Mouse (Mus musculus) lung, embryonic 14.5 days (tissue): ENCODE data around the gene Pik3r2. TPM values are rescaled to one million over a fixed set of nuclear protein-coding genes. Genes with fewer than 3 reads are reported as not detected.

Experiments
- ATAC-seq: fragments of 200-750 bp; cut with Nextera tagmentation; 2 replicates; pipeline ENCODE4 v1.8.0; 2017; ENCODE audit warnings: mild to moderate bottlenecking, moderate TSS enrichment, moderate library complexity; ENCODE audit not compliant: insufficient read depth
- DNase-seq: peaks from one replicate; pipeline ENCODE4 v3.0.0-alpha.2; 2015
- H3K27ac ChIP-seq: fragments of 300-500 bp; sonication (generic); 2 replicates; pipeline ENCODE4 v1.5.1; 2014; ENCODE audit warnings: low read depth, mild to moderate bottlenecking, moderate library complexity
- H3K27me3 ChIP-seq: fragments of 300-500 bp; sonication (generic); 2 replicates; pipeline ENCODE4 v1.6.1; 2014; ENCODE audit warnings: low read length, control low read depth; ENCODE audit not compliant: insufficient read depth
- H3K36me3 ChIP-seq: fragments of 300-500 bp; sonication (generic); 2 replicates; pipeline ENCODE4 v1.6.1; 2014; ENCODE audit warnings: control low read depth; ENCODE audit not compliant: insufficient read depth
- H3K4me1 ChIP-seq: fragments of 300-500 bp; sonication (generic); 2 replicates; pipeline ENCODE4 v1.6.1; 2014; ENCODE audit warnings: antibody characterized with exemption, control low read depth; ENCODE audit not compliant: insufficient read depth
- H3K4me2 ChIP-seq: fragments of 300-500 bp; sonication (generic); 2 replicates; pipeline ENCODE4 v1.6.1; 2014; ENCODE audit warnings: mild to moderate bottlenecking
- H3K4me3 ChIP-seq: fragments of 300-500 bp; sonication (generic); 2 replicates; pipeline ENCODE4 v1.5.1; 2014; ENCODE audit warnings: low read depth, low read length
- H3K9ac ChIP-seq: fragments of 300-500 bp; sonication (generic); 2 replicates; pipeline ENCODE4 v1.6.1; 2014
- H3K9me3 ChIP-seq: fragments of 300-500 bp; sonication (generic); 2 replicates; pipeline ENCODE4 v1.6.1; 2016; ENCODE audit warnings: low read depth, low read length, control low read depth
- CTCF ChIP-seq: IDR thresholded peaks from 2 replicates; pipeline ENCODE4 v1.5.1; 2016; ENCODE audit warnings: antibody characterized with exemption, low read depth
- WGBS: fragments of 180-500 bp; shearing (Covaris S2); extraction: QIAGEN DNeasy Blood & Tissue Kit; methylation state at CpG from one replicate; pipeline ENCODE4 v1.1.7; 2014; 5-methylcytosine and 5-hydroxymethylcytosine counted together
- polyA plus RNA-seq: library from polyadenylated mRNA; unstranded; fragments of >200 nt; fragmentation: Nextera tagmentation; extraction: Ambion mirVana; gene quantifications from 2 replicates; pipeline ENCODE4 v1.2.1, GENCODE M21; 2014

Pik3r2 gene
- polyA plus RNA-seq, 1 experiment from 2014 or later: 52.4 TPM

GRCm38 (mm10) chr8:70792700-70793099 lies 16.2 kb upstream of the Pik3r2 start:
- peak overlapping the region; percentile 89 for H3K4me2 ChIP-seq
- TF ChIP-seq CTCF: no peak
- DNase-seq (no peak), ATAC-seq (peak; percentile 45)
- H3K9me3 ChIP-seq: no peaks in the 10 kb centered on the region
- H3K36me3 ChIP-seq: peaks cover 12% of the 10 kb centered on the region; the same call in 1 of the 2 replicates
- H3K4me1 ChIP-seq: peaks cover 9% of the 10 kb centered on the region
- H3K27ac ChIP-seq: peak overlapping the region; percentile 79
- peak overlapping the region; percentile 32 for H3K9ac ChIP-seq
- peak overlapping the region; percentile 65 for H3K4me3 ChIP-seq
- peaks cover 2% of the 10 kb centered on the region for H3K27me3 ChIP-seq
- WGBS: under 1% methylated on average over 20 of the region's 20 CpGs

GRCm38 (mm10) chr8:70791975-70792691 lies 15.6 kb upstream of the Pik3r2 start:
- Histone ChIP-seq H3K27me3 (no peaks in the 10 kb centered on the region), H3K27ac (peak overlapping the region; percentile 79), H3K9me3 (no peaks in the 10 kb centered on the region), H3K4me1 (peaks cover 9% of the 10 kb centered on the region), H3K4me2 (peak overlapping the region; percentile 89), H3K36me3 (peaks cover 17% of the 10 kb centered on the region; the same call in 1 of the 2 replicates), H3K4me3 (peak overlapping the region; percentile 65), H3K9ac (peak overlapping the region; percentile 76)
- TF ChIP-seq CTCF: no peak
- ATAC-seq (peak; percentile 83), DNase-seq (peak; percentile 98)
- WGBS: 4% methylated on average over 58 of the region's 58 CpGs

GRCm38 (mm10) chr8:70791294-70791701 lies 14.8 kb upstream of the Pik3r2 start:
- H3K4me2 ChIP-seq: peak overlapping the region; percentile 89
- H3K9ac ChIP-seq: peak overlapping the region; percentile 76
- WGBS: 47% methylated on average over 7 of the region's 7 CpGs
- TF ChIP-seq CTCF: no peak
- no peaks in the 10 kb centered on the region for H3K9me3 ChIP-seq
- peaks cover 9% of the 10 kb centered on the region for H3K4me1 ChIP-seq
- H3K27ac ChIP-seq: no peak overlapping the region
- peaks cover 26% of the 10 kb centered on the region for H3K36me3 ChIP-seq
- H3K27me3 ChIP-seq: no peaks in the 10 kb centered on the region
- ATAC-seq: no peak
- peak; percentile 44 for DNase-seq
- peak overlapping the region; percentile 65 for H3K4me3 ChIP-seq

- no peak overlapping the region for H3K27ac ChIP-seq
- H3K9me3 ChIP-seq: no peaks in the 10 kb centered on the region
- ATAC-seq (no peak), DNase-seq (no peak)
- 53% methylated on average over 8 of the region's 8 CpGs for WGBS
- H3K4me1 ChIP-seq: peaks cover 9% of the 10 kb centered on the region
- peak overlapping the region; percentile 89 for H3K4me2 ChIP-seq
- H3K4me3 ChIP-seq: peak overlapping the region; percentile 65
- no peak for TF ChIP-seq CTCF
- peak overlapping the region; percentile 47 for H3K9ac ChIP-seq
- H3K27me3 ChIP-seq: no peaks in the 10 kb centered on the region
- peaks cover 30% of the 10 kb centered on the region for H3K36me3 ChIP-seq
Observed at GRCm38 (mm10) chr8:70790846-70791245, 14.3 kb upstream of the Pik3r2 start.

- Histone ChIP-seq H3K4me3 (no peak overlapping the region), H3K4me2 (no peak overlapping the region), H3K36me3 (peaks cover 48% of the 10 kb centered on the region), H3K9me3 (no peaks in the 10 kb centered on the region), H3K27ac (no peak overlapping the region), H3K27me3 (no peaks in the 10 kb centered on the region), H3K9ac (no peak overlapping the region), H3K4me1 (peaks cover 9% of the 10 kb centered on the region)
- DNase-seq (no peak), ATAC-seq (no peak)
- TF ChIP-seq CTCF: no peak
- 78% methylated on average over 10 of the region's 10 CpGs for WGBS
Observed at GRCm38 (mm10) chr8:70789046-70789445, 12.5 kb upstream of the Pik3r2 start.

GRCm38 (mm10) chr8:70787941-70788667 lies 11.6 kb upstream of the Pik3r2 start:
- no peak overlapping the region for H3K27ac ChIP-seq
- H3K4me1 ChIP-seq: peaks cover 9% of the 10 kb centered on the region
- TF ChIP-seq CTCF: no peak
- H3K36me3 ChIP-seq: peaks cover 56% of the 10 kb centered on the region
- no peaks in the 10 kb centered on the region for H3K9me3 ChIP-seq
- DNase-seq (peak; percentile 78), ATAC-seq (no peak)
- H3K9ac ChIP-seq: no peak overlapping the region
- H3K4me2 ChIP-seq: peak overlapping the region; percentile 40
- 0 out of 2 replicates have a peak overlapping the region, but pooled peaks have one; percentile 4 for H3K4me3 ChIP-seq
- WGBS: 21% methylated on average over 30 of the region's 30 CpGs
- no peaks in the 10 kb centered on the region for H3K27me3 ChIP-seq

GRCm38 (mm10) chr8:70787051-70787445 lies 10.5 kb upstream of the Pik3r2 start:
- Histone ChIP-seq H3K27me3 (no peaks in the 10 kb centered on the region), H3K9ac (no peak overlapping the region), H3K36me3 (peaks cover 63% of the 10 kb centered on the region), H3K9me3 (no peaks in the 10 kb centered on the region), H3K27ac (no peak overlapping the region), H3K4me3 (no peak overlapping the region), H3K4me2 (no peak overlapping the region), H3K4me1 (0 out of 2 replicates have a peak, but pooled peaks cover 4% of the 10 kb centered on the region)
- DNase-seq (no peak), ATAC-seq (no peak)
- WGBS: 88% methylated on average over 3 of the region's 3 CpGs
- no peak for TF ChIP-seq CTCF
